In the genomic region with DNA sequence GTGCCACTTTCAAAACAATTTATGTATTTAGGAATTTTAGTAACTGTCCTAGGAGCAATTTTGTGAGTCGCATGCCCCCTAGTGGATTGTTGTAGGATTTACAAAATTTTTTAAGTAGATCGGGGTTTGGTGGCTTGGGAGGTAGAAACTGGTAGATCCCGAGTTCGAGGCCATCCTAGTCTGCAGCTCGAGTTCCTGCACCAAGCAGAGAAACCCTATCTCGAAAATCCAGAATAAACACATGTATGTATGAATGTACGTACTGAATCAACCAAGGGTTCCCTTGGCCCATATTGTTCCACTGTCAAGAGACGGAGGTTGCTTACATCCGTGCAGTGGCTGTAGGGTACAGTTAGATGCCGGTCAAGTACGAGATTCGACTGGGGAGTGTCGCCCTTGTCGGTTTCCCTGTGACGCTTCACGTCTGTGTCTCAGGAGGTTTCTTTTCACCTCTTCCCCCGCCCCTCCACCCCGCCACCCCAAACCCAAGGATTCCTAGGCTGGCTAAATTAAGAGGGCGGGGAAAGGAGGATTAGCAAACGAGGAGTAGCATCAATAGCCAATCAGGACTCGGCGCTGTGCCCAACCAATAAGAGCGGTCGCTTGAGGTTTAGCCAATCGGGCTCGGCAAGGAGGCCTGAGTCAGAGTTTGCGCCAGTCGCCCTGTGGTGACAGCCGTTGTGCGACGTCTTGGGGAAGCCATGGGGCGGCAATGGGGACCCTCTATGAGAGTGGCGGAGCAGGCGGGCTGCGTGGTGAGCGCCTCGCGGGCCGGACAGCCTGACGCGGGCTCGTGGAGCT, we compare ENCODE assay signal across 7 mouse cellular contexts. TPM values are rescaled to one million over a fixed set of nuclear protein-coding genes. Genes with fewer than 3 reads are reported as not detected.
A peak's percentile ranks its signal among the peaks of the same experiment; 100 is the strongest.
DNase-seq lines count a peak whose midpoint lies in the region; ATAC-seq lines count a peak whose summit lies in the region.

A gene (plus strand): TSS at position 645 of the 801 bp plus-strand sequence.

- peak; percentile 98 for ATAC-seq in intestine, embryonic 15.5 days

- intact Hi-C loops in gastrocnemius, postnatal 36 days (cut with DNase I): no loop called here
- intact Hi-C loops in left cerebral cortex, postnatal 25 days (cut with DNase I): loop anchor here (1.0 kb wide), 1 partner anchor 15 kb away; a partner anchor contains a TSS

- H3K4me2 ChIP-seq in intestine, embryonic 15.5 days (replicated peaks): peak within 1 kb of the TSS; percentile 92

- peaks cover 28% of the 10 kb centered on the region for H3K36me3 ChIP-seq in intestine, embryonic 15.5 days
- H3K36me3 ChIP-seq in midbrain, embryonic 10.5 days: peaks cover 68% of the 10 kb centered on the region

- peak within 1 kb of the TSS; percentile 82 for H3K4me3 ChIP-seq in intestine, embryonic 15.5 days (replicated peaks)
- H3K4me3 ChIP-seq in midbrain, embryonic 10.5 days: peak within 1 kb of the TSS; percentile 97

- under 1% methylated on average over 42 of the region's 42 CpGs for WGBS in intestine, embryonic 15.5 days
- 1% methylated on average over 42 of the region's 42 CpGs for WGBS in midbrain, embryonic 10.5 days

- H3K4me1 ChIP-seq in intestine, embryonic 15.5 days (replicated peaks): peaks cover 15% of the 10 kb centered on the region
- peaks cover 27% of the 10 kb centered on the region for H3K4me1 ChIP-seq in midbrain, embryonic 10.5 days

- H3K9ac ChIP-seq in intestine, embryonic 15.5 days: peak within 1 kb of the TSS; percentile 68

- no peaks in the 10 kb centered on the region for H3K27me3 ChIP-seq in intestine, embryonic 15.5 days (replicated peaks)
- 0 out of 2 replicates have a peak, but pooled peaks cover 9% of the 10 kb centered on the region for H3K27me3 ChIP-seq in midbrain, embryonic 10.5 days (ENCODE audit: low read depth, poor library complexity, severe bottlenecking)

- H3K27ac ChIP-seq in intestine, embryonic 15.5 days: peak within 1 kb of the TSS; percentile 38
- peak within 1 kb of the TSS; percentile 86 for H3K27ac ChIP-seq in midbrain, embryonic 10.5 days (replicated peaks)

- peak; percentile 98 for DNase-seq in adrenal gland, adult 2 months
- peak; percentile 92 for DNase-seq in embryo, embryonic 11.5 days (ENCODE audit: low read depth, low spot score)
- peak; percentile 89 to 96 for DNase-seq in gastrocnemius, postnatal 36 days
- DNase-seq in left cerebral cortex, postnatal 25 days (ENCODE audit: low spot score in 2 of 2): peak; percentile 97 to 99
- peak; percentile 95 for DNase-seq in midbrain, embryonic 10.5 days (ENCODE audit: low spot score)
- DNase-seq in right cerebral cortex, postnatal 4 days: peak; percentile 100

- H3K9me3 ChIP-seq in intestine, embryonic 15.5 days: no peaks in the 10 kb centered on the region
- H3K9me3 ChIP-seq in midbrain, embryonic 10.5 days (replicated peaks): no peaks in the 10 kb centered on the region

RNA-seq across cellular contexts. Expression of the gene that starts here (rescaled TPM):
- 100 to 1,000 TPM in 1 of 2 experiments, 10 to 100 TPM in 1; 85.9 to 147 TPM for total RNA-seq in adrenal gland, adult 2 months (2021)
- polyA plus RNA-seq in adrenal gland, adult 2 months (2012; rRNA removed): 548 and 593 TPM in 2 replicates
- 10 to 100 TPM in 1 of 2 experiments, 1 to 10 TPM in 1; 10.0 to 10.7 TPM for total RNA-seq in gastrocnemius, postnatal 36 days (2021)
- polyA plus RNA-seq in intestine, embryonic 15.5 days (2015; fragmentation: Nextera tagmentation; extraction: Ambion mirVana): 35.4 and 38.0 TPM in 2 replicates
- total RNA-seq in left cerebral cortex, postnatal 25 days (2021): 10 to 100 TPM; 21.7 to 24.3 TPM
- polyA plus RNA-seq in midbrain, embryonic 10.5 days (2016; fragmentation: Nextera tagmentation; extraction: Ambion mirVana): 27.4 and 28.7 TPM in 2 replicates

Comparison
In these comparisons a context has a peak if more than half of its experiments do, and no peak if none do; other contexts are left out.
1. Peak in every context shown above with its lines: DNase-seq, ATAC-seq, H3K4me3 ChIP-seq and H3K27ac ChIP-seq.
2. RNA of the gene that starts here (polyA plus RNA-seq): 548 to 593 TPM in adrenal gland, adult 2 months; 35.4 to 38.0 TPM in intestine, embryonic 15.5 days and 27.4 to 28.7 TPM in midbrain, embryonic 10.5 days; every median in the first group is over 10 times any median in the second.